Mouse (Mus musculus) kidney, adult 2 months (tissue): ENCODE measurements at regions not wholly inside any gene's neighbourhood (a gene's known extent, or its start where the extent isn't known, plus 50 kb on each side); places are given as distances from the start of the nearest gene placed in this dataset.

ENCODE experiments used
- CTCF ChIP-seq: fragments of 200-500 bp; conservative IDR thresholded peaks from 2 replicates; pipeline ENCODE4 v1.5.1; 2011; ENCODE audit warnings: low read depth, mild to moderate bottlenecking, control low read depth, low read length, moderate library complexity, mixed read lengths; ENCODE audit not compliant: insufficient read depth, insufficient read length
- POLR2A ChIP-seq: fragments of 200-500 bp; IDR thresholded peaks from one replicate; pipeline ENCODE4 v1.6.1; 2011; ENCODE audit warnings: low read depth, low read length, control low read depth

GRCm38 (mm10) chr13:114672411-114672810 is 145.6 kb upstream of the Mocs2 start:
- TF ChIP-seq CTCF (no peak), POLR2A (no peak)
